Mouse (Mus musculus) liver, embryonic 12.5 days (tissue): ENCODE data around the gene Strn3. TPM values are rescaled to one million over a fixed set of nuclear protein-coding genes. Genes with fewer than 3 reads are reported as not detected.
A peak's percentile ranks its signal among the peaks of the same experiment; 100 is the strongest.

Experiments used
- ATAC-seq: fragments of 200-750 bp; cut with Nextera tagmentation; 2 replicates; pipeline ENCODE4 v1.8.0; 2017; ENCODE audit warnings: moderate number of reproducible peaks, mild to moderate bottlenecking, moderate library complexity
- H3K27ac ChIP-seq: fragments of 300-500 bp; sonication (generic); 2 replicates; pipeline ENCODE4 v1.5.1; 2016; ENCODE audit warnings: mild to moderate bottlenecking
- H3K27me3 ChIP-seq: fragments of 300-500 bp; sonication (generic); replicated peaks from 2 replicates; pipeline ENCODE4 v1.6.1; 2016; ENCODE audit warnings: mild to moderate bottlenecking, moderate library complexity
- H3K36me3 ChIP-seq: fragments of 300-500 bp; sonication (generic); 2 replicates; pipeline ENCODE4 v1.6.1; 2016; ENCODE audit warnings: mild to moderate bottlenecking, moderate library complexity
- H3K4me1 ChIP-seq: fragments of 300-500 bp; sonication (generic); 2 replicates; pipeline ENCODE4 v1.6.1; 2016
- H3K4me2 ChIP-seq: fragments of 300-500 bp; sonication (generic); 2 replicates; pipeline ENCODE4 v1.6.1; 2016; ENCODE audit warnings: mild to moderate bottlenecking, moderate library complexity
- H3K4me3 ChIP-seq: fragments of 300-500 bp; sonication (generic); 2 replicates; pipeline ENCODE4 v1.5.1; 2016; ENCODE audit warnings: mild to moderate bottlenecking, moderate library complexity
- H3K9ac ChIP-seq: fragments of 300-500 bp; sonication (generic); 2 replicates; pipeline ENCODE4 v1.6.1; 2016; ENCODE audit warnings: mild to moderate bottlenecking, moderate library complexity
- H3K9me3 ChIP-seq: fragments of 300-500 bp; sonication (generic); replicated peaks from 2 replicates; pipeline ENCODE4 v1.6.1; 2016; ENCODE audit warnings: mild to moderate bottlenecking, moderate library complexity
- WGBS: fragments of 180-500 bp; shearing (Covaris S2); methylation state at CpG from one replicate; pipeline ENCODE4 v1.1.7; 2016; ENCODE audit not compliant: insufficient replicate concordance; 5-methylcytosine and 5-hydroxymethylcytosine counted together
- polyA plus RNA-seq: library from polyadenylated mRNA; unstranded; fragments of >200 nt; fragmentation: Nextera tagmentation; extraction: Ambion mirVana; gene quantifications from 2 replicates; pipeline ENCODE4 v1.2.1, GENCODE M21; 2016

Gene Strn3
- polyA plus RNA-seq = 27.3 and 28.3 TPM in 2 replicates

- peak; percentile 93 for ATAC-seq
- Histone ChIP-seq H3K4me2 (peak within 1 kb of the TSS; percentile 83), H3K4me1 (peaks cover 56% of the 10 kb centered on the region), H3K9ac (peak within 1 kb of the TSS; percentile 100), H3K4me3 (peak within 1 kb of the TSS; percentile 99), H3K9me3 (no peaks in the 10 kb centered on the region), H3K27me3 (no peaks in the 10 kb centered on the region), H3K36me3 (no peaks in the 10 kb centered on the region; the same call in 1 of the 2 replicates), H3K27ac (peak within 1 kb of the TSS; percentile 99)
- WGBS = under 1% methylated on average over 51 of the region's 56 CpGs
Measured at GRCm38 (mm10) chr12:51691845-51692632, at the start of gene Strn3. Strn3 (minus strand) TSS chr12:51691897.

GRCm38 (mm10) chr12:51736807-51737206 is 45.1 kb upstream of the Strn3 start:
- no peak for ATAC-seq
- Histone ChIP-seq H3K4me3 (no peak overlapping the region), H3K27me3 (no peaks in the 10 kb centered on the region), H3K27ac (no peak overlapping the region), H3K36me3 (peaks cover 9% of the 10 kb centered on the region), H3K9ac (no peak overlapping the region), H3K4me2 (no peak overlapping the region), H3K4me1 (0 out of 2 replicates have a peak, but pooled peaks cover 7% of the 10 kb centered on the region), H3K9me3 (no peaks in the 10 kb centered on the region)
- 80% methylated on average over 1 of the region's 1 CpGs for WGBS

GRCm38 (mm10) chr12:51736381-51736780 is 44.7 kb upstream of the Strn3 start:
- Histone ChIP-seq H3K9ac (no peak overlapping the region), H3K9me3 (no peaks in the 10 kb centered on the region), H3K4me3 (no peak overlapping the region), H3K4me2 (no peak overlapping the region), H3K4me1 (0 out of 2 replicates have a peak, but pooled peaks cover 7% of the 10 kb centered on the region), H3K27me3 (no peaks in the 10 kb centered on the region), H3K27ac (no peak overlapping the region), H3K36me3 (peaks cover 5% of the 10 kb centered on the region)
- no peak for ATAC-seq
- 78% methylated on average over 3 of the region's 3 CpGs for WGBS

- no peak overlapping the region for H3K27ac ChIP-seq
- ATAC-seq = no peak
- WGBS = 65% methylated on average over 7 of the region's 7 CpGs
Measured at GRCm38 (mm10) chr12:51735840-51736271, 44.2 kb upstream of the Strn3 start.

GRCm38 (mm10) chr12:51734605-51735211 is 43.0 kb upstream of the Strn3 start:
- Histone ChIP-seq H3K27me3 (no peaks in the 10 kb centered on the region), H3K4me3 (no peak overlapping the region), H3K9me3 (no peaks in the 10 kb centered on the region), H3K27ac (no peak overlapping the region), H3K4me1 (0 out of 2 replicates have a peak, but pooled peaks cover 11% of the 10 kb centered on the region), H3K9ac (no peak overlapping the region), H3K4me2 (no peak overlapping the region), H3K36me3 (no peaks in the 10 kb centered on the region)
- no peak for ATAC-seq
- 74% methylated on average over 14 of the region's 14 CpGs for WGBS

More at GRCm38 (mm10) chr12:51735840-51736271, 44.2 kb upstream of the Strn3 start:
- H3K4me1 ChIP-seq = 0 out of 2 replicates have a peak, but pooled peaks cover 8% of the 10 kb centered on the region
- H3K27me3 ChIP-seq = no peaks in the 10 kb centered on the region
- no peak overlapping the region for H3K4me3 ChIP-seq
- H3K4me2 ChIP-seq = no peak overlapping the region
- H3K9ac ChIP-seq = no peak overlapping the region
- H3K9me3 ChIP-seq = no peaks in the 10 kb centered on the region
- H3K36me3 ChIP-seq = no peaks in the 10 kb centered on the region

GRCm38 (mm10) chr12:51729827-51730226 is 38.1 kb upstream of the Strn3 start:
- H3K9ac ChIP-seq = no peak overlapping the region
- no peak for ATAC-seq
- H3K36me3 ChIP-seq = no peaks in the 10 kb centered on the region
- no peaks in the 10 kb centered on the region for H3K27me3 ChIP-seq
- 0 out of 2 replicates have a peak, but pooled peaks cover 4% of the 10 kb centered on the region for H3K4me1 ChIP-seq
- H3K4me2 ChIP-seq = no peak overlapping the region
- H3K27ac ChIP-seq = no peak overlapping the region
- H3K4me3 ChIP-seq = no peak overlapping the region
- 88% methylated on average over 9 of the region's 9 CpGs for WGBS
- no peaks in the 10 kb centered on the region for H3K9me3 ChIP-seq

- no peak overlapping the region for H3K9ac ChIP-seq
- no peak overlapping the region for H3K4me3 ChIP-seq
- ATAC-seq = peak; percentile 27; the same call in 1 of the 2 replicates
- 57% methylated on average over 11 of the region's 11 CpGs for WGBS
- no peaks in the 10 kb centered on the region for H3K9me3 ChIP-seq
- no peak overlapping the region for H3K4me2 ChIP-seq
- H3K36me3 ChIP-seq = peaks cover under 1% of the 10 kb centered on the region; the same call in 1 of the 2 replicates
- no peaks in the 10 kb centered on the region for H3K27me3 ChIP-seq
- no peak overlapping the region for H3K27ac ChIP-seq
- 0 out of 2 replicates have a peak, but pooled peaks cover 4% of the 10 kb centered on the region for H3K4me1 ChIP-seq
Measured at GRCm38 (mm10) chr12:51729058-51729457, 37.4 kb upstream of the Strn3 start.

- no peak for ATAC-seq
Measured at GRCm38 (mm10) chr12:51721836-51722235, 30.1 kb upstream of the Strn3 start.

GRCm38 (mm10) chr12:51718617-51719016 is 26.9 kb upstream of the Strn3 start:
- H3K27me3 ChIP-seq = no peaks in the 10 kb centered on the region
- peaks cover 6% of the 10 kb centered on the region; the same call in 1 of the 2 replicates for H3K36me3 ChIP-seq
- H3K9me3 ChIP-seq = no peaks in the 10 kb centered on the region
- ATAC-seq = no peak
- H3K27ac ChIP-seq = no peak overlapping the region
- H3K4me1 ChIP-seq = peaks cover 10% of the 10 kb centered on the region
- WGBS = 76% methylated on average over 6 of the region's 6 CpGs
- H3K9ac ChIP-seq = no peak overlapping the region
- H3K4me3 ChIP-seq = no peak overlapping the region
- H3K4me2 ChIP-seq = no peak overlapping the region

More at GRCm38 (mm10) chr12:51721836-51722235, 30.1 kb upstream of the Strn3 start:
- WGBS = 76% methylated on average over 8 of the region's 8 CpGs
- Histone ChIP-seq H3K27ac (no peak overlapping the region), H3K4me1 (peaks cover 10% of the 10 kb centered on the region), H3K4me2 (no peak overlapping the region), H3K9ac (no peak overlapping the region), H3K27me3 (no peaks in the 10 kb centered on the region), H3K36me3 (peaks cover 11% of the 10 kb centered on the region; the same call in 1 of the 2 replicates), H3K4me3 (no peak overlapping the region), H3K9me3 (no peaks in the 10 kb centered on the region)

- Histone ChIP-seq H3K27me3 (no peaks in the 10 kb centered on the region), H3K9ac (no peak overlapping the region), H3K27ac (no peak overlapping the region), H3K36me3 (no peaks in the 10 kb centered on the region), H3K4me1 (peaks cover 20% of the 10 kb centered on the region), H3K9me3 (no peaks in the 10 kb centered on the region), H3K4me2 (no peak overlapping the region), H3K4me3 (no peak overlapping the region)
- WGBS = 54% methylated on average over 1 of the region's 1 CpGs
- no peak for ATAC-seq
Measured at GRCm38 (mm10) chr12:51712685-51713084, 21.0 kb upstream of the Strn3 start.

GRCm38 (mm10) chr12:51710154-51710553 is 18.5 kb upstream of the Strn3 start:
- 39% methylated on average over 5 of the region's 5 CpGs for WGBS
- Histone ChIP-seq H3K4me1 (peaks cover 27% of the 10 kb centered on the region), H3K4me2 (no peak overlapping the region), H3K9ac (no peak overlapping the region), H3K36me3 (no peaks in the 10 kb centered on the region), H3K4me3 (no peak overlapping the region), H3K27ac (no peak overlapping the region), H3K27me3 (no peaks in the 10 kb centered on the region), H3K9me3 (no peaks in the 10 kb centered on the region)
- no peak for ATAC-seq

GRCm38 (mm10) chr12:51709741-51710140 is 18.0 kb upstream of the Strn3 start:
- WGBS = 70% methylated on average over 3 of the region's 3 CpGs
- Histone ChIP-seq H3K27ac (no peak overlapping the region), H3K4me1 (peaks cover 27% of the 10 kb centered on the region), H3K9me3 (no peaks in the 10 kb centered on the region), H3K36me3 (no peaks in the 10 kb centered on the region), H3K4me3 (no peak overlapping the region), H3K27me3 (no peaks in the 10 kb centered on the region), H3K9ac (no peak overlapping the region), H3K4me2 (no peak overlapping the region)
- ATAC-seq = no peak
